Mouse (Mus musculus): Measurements from ENCODE around the gene Dmbx1. TPM values are rescaled to one million over a fixed set of nuclear protein-coding genes. Genes with fewer than 3 reads are reported as not detected.

The Dmbx1 gene
- total and polyA plus RNA-seq, 2 experiments from 2014 or later: 7.7 to 9.6 TPM

GRCm38 (mm10) chr4:115984111-115984510 is 44.4 kb upstream of the Dmbx1 start:
- H3K4me1 ChIP-seq (ENCODE audit: insufficient read depth, low read length): 0 out of 2 replicates have a peak, but pooled peaks cover 5% of the 10 kb centered on the region
- no peaks in the 10 kb centered on the region for H3K9me3 ChIP-seq (ENCODE audit: low read length)
- H3K4me3 ChIP-seq (ENCODE audit: low read depth, low read length): no peak overlapping the region
- WGBS: under 1% methylated on average over 13 of the region's 13 CpGs
- H3K36me3 ChIP-seq (ENCODE audit: insufficient read depth, low read length): no peaks in the 10 kb centered on the region
- no peak overlapping the region for H3K27ac ChIP-seq (ENCODE audit: low read depth, low read length)
- peaks cover 29% of the 10 kb centered on the region for H3K27me3 ChIP-seq (ENCODE audit: insufficient read depth, low read length)
- peak overlapping the region; percentile 20; the same call in 1 of the 2 replicates for H3K4me2 ChIP-seq (ENCODE audit: low read depth, low read length, poor library complexity, severe bottlenecking)
- H3K9ac ChIP-seq (replicated peaks; ENCODE audit: low read length, poor library complexity, severe bottlenecking): no peak overlapping the region
- DNase-seq (ENCODE audit: low spot score) (peak; percentile 85), ATAC-seq (ENCODE audit: low FRiP score) (peak; percentile 59)
- TF ChIP-seq CTCF (IDR thresholded peaks at IDR 0.05): peak; percentile 90

- no peak overlapping the region for H3K4me2 ChIP-seq (ENCODE audit: low read depth, low read length, poor library complexity, severe bottlenecking)
- H3K27me3 ChIP-seq (ENCODE audit: insufficient read depth, low read length): peaks cover 57% of the 10 kb centered on the region
- ATAC-seq (ENCODE audit: low FRiP score): peak; percentile 48; the same call in 1 of the 2 replicates
- no peak overlapping the region for H3K27ac ChIP-seq (ENCODE audit: low read depth, low read length)
- WGBS: 0% methylated on average over 8 of the region's 8 CpGs
- 0 out of 2 replicates have a peak, but pooled peaks cover 5% of the 10 kb centered on the region for H3K4me1 ChIP-seq (ENCODE audit: insufficient read depth, low read length)
- no peaks in the 10 kb centered on the region for H3K36me3 ChIP-seq (ENCODE audit: insufficient read depth, low read length)
- H3K4me3 ChIP-seq (ENCODE audit: low read depth, low read length): no peak overlapping the region
- no peaks in the 10 kb centered on the region for H3K9me3 ChIP-seq (ENCODE audit: low read length)
- DNase-seq (ENCODE audit: low spot score): peak; percentile 87
- no peak overlapping the region for H3K9ac ChIP-seq (replicated peaks; ENCODE audit: low read length, poor library complexity, severe bottlenecking)
- peak; percentile 93 for TF ChIP-seq CTCF (IDR thresholded peaks at IDR 0.05)
Measured at GRCm38 (mm10) chr4:115980676-115981075, 41.0 kb upstream of the Dmbx1 start.

- peak overlapping the region; percentile 36 for H3K4me3 ChIP-seq (ENCODE audit: low read depth, low read length)
- DNase-seq (ENCODE audit: low spot score) (no peak), ATAC-seq (ENCODE audit: low FRiP score) (peak; percentile 17; the same call in 1 of the 2 replicates)
- H3K4me2 ChIP-seq (ENCODE audit: low read depth, low read length, poor library complexity, severe bottlenecking): peak overlapping the region; percentile 80
- WGBS: 1% methylated on average over 34 of the region's 39 CpGs
- peaks cover 60% of the 10 kb centered on the region for H3K27me3 ChIP-seq (ENCODE audit: insufficient read depth, low read length)
- H3K9me3 ChIP-seq (ENCODE audit: low read length): no peaks in the 10 kb centered on the region
- TF ChIP-seq CTCF (IDR thresholded peaks at IDR 0.05): no peak
- H3K27ac ChIP-seq (ENCODE audit: low read depth, low read length): no peak overlapping the region
- H3K36me3 ChIP-seq (ENCODE audit: insufficient read depth, low read length): no peaks in the 10 kb centered on the region
- H3K4me1 ChIP-seq (ENCODE audit: insufficient read depth, low read length): 0 out of 2 replicates have a peak, but pooled peaks cover 5% of the 10 kb centered on the region
- H3K9ac ChIP-seq (replicated peaks; ENCODE audit: low read length, poor library complexity, severe bottlenecking): no peak overlapping the region; the same call in 1 of the 2 replicates
Measured at GRCm38 (mm10) chr4:115979437-115979836, 39.7 kb upstream of the Dmbx1 start.

- Histone ChIP-seq H3K4me3 (ENCODE audit: low read depth, low read length) (peak overlapping the region; percentile 36; the same call in 1 of the 2 replicates), H3K4me1 (ENCODE audit: insufficient read depth, low read length) (0 out of 2 replicates have a peak, but pooled peaks cover 5% of the 10 kb centered on the region), H3K9me3 (ENCODE audit: low read length) (no peaks in the 10 kb centered on the region), H3K9ac (replicated peaks; ENCODE audit: low read length, poor library complexity, severe bottlenecking) (no peak overlapping the region), H3K27me3 (ENCODE audit: insufficient read depth, low read length) (peaks cover 58% of the 10 kb centered on the region), H3K4me2 (ENCODE audit: low read depth, low read length, poor library complexity, severe bottlenecking) (peak overlapping the region; percentile 80), H3K27ac (ENCODE audit: low read depth, low read length) (no peak overlapping the region), H3K36me3 (ENCODE audit: insufficient read depth, low read length) (no peaks in the 10 kb centered on the region)
- DNase-seq (ENCODE audit: low spot score) (no peak), ATAC-seq (ENCODE audit: low FRiP score) (no peak)
- WGBS: 37% methylated on average over 4 of the region's 4 CpGs
- TF ChIP-seq CTCF (IDR thresholded peaks at IDR 0.05): no peak
Measured at GRCm38 (mm10) chr4:115978911-115979310, 39.2 kb upstream of the Dmbx1 start.

- no peaks in the 10 kb centered on the region for H3K36me3 ChIP-seq (ENCODE audit: insufficient read depth, low read length)
- no peaks in the 10 kb centered on the region for H3K9me3 ChIP-seq (ENCODE audit: low read length)
- H3K27ac ChIP-seq (ENCODE audit: low read depth, low read length): no peak overlapping the region
- TF ChIP-seq CTCF (IDR thresholded peaks at IDR 0.05): no peak
- no peak for DNase-seq (ENCODE audit: low spot score)
- no peak for ATAC-seq (ENCODE audit: low FRiP score)
- H3K4me2 ChIP-seq (ENCODE audit: low read depth, low read length, poor library complexity, severe bottlenecking): no peak overlapping the region
- no peak overlapping the region for H3K4me3 ChIP-seq (ENCODE audit: low read depth, low read length)
- no peak overlapping the region for H3K9ac ChIP-seq (replicated peaks; ENCODE audit: low read length, poor library complexity, severe bottlenecking)
- no peaks in the 10 kb centered on the region for H3K4me1 ChIP-seq (ENCODE audit: insufficient read depth, low read length)
- peaks cover 30% of the 10 kb centered on the region for H3K27me3 ChIP-seq (ENCODE audit: insufficient read depth, low read length)
- WGBS: 83% methylated on average over 24 of the region's 24 CpGs
Measured at GRCm38 (mm10) chr4:115972543-115972942, 32.8 kb upstream of the Dmbx1 start.

- Histone ChIP-seq H3K4me1 (ENCODE audit: insufficient read depth, low read length) (no peaks in the 10 kb centered on the region), H3K27me3 (ENCODE audit: insufficient read depth, low read length) (peaks cover 38% of the 10 kb centered on the region), H3K4me2 (ENCODE audit: low read depth, low read length, poor library complexity, severe bottlenecking) (no peak overlapping the region), H3K27ac (ENCODE audit: low read depth, low read length) (no peak overlapping the region), H3K9ac (replicated peaks; ENCODE audit: low read length, poor library complexity, severe bottlenecking) (no peak overlapping the region), H3K4me3 (ENCODE audit: low read depth, low read length) (no peak overlapping the region), H3K9me3 (ENCODE audit: low read length) (no peaks in the 10 kb centered on the region), H3K36me3 (ENCODE audit: insufficient read depth, low read length) (no peaks in the 10 kb centered on the region)
- WGBS: 15% methylated on average over 5 of the region's 5 CpGs
- no peak for TF ChIP-seq CTCF (IDR thresholded peaks at IDR 0.05)
- ATAC-seq (ENCODE audit: low FRiP score) (no peak), DNase-seq (ENCODE audit: low spot score) (no peak)
Measured at GRCm38 (mm10) chr4:115964446-115964845, 24.7 kb upstream of the Dmbx1 start.

Measured in midbrain, postnatal 0 days (tissue).